8 mouse cellular contexts compared by ENCODE assay signal in the genomic region with DNA sequence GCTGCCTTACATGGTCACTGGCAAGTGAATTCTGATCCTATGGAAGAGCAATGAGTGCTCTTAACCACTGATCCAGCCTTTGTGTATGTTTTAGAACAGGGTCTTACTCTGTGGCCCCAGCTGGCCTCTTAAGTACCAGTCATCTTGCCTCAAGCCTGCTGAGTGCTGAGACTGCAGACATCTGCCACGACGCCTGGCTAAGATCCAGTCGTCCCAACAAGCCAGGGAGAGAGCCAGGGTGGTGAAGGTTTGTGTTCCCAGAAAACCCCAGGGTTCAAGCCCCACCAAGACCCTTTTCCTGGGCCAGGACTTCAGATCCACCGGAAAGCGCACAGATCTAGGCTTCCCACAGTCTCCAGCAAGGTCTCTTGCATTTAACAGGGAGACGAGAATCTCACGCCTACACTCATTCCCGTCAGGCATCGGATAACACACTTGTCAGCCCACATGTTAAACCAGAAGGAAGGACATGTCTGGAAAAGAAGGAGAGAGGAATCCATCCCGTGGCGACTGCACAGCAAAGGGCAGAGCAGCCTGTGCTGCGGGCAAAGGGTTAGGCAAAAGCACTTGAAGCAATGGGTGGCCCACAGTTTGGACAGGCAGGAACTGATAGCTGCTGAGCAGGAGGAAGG. TPM values are rescaled to one million over a fixed set of nuclear protein-coding genes. Genes with fewer than 3 reads are reported as not detected.
DNase-seq lines count a peak whose midpoint lies in the region; ATAC-seq lines count a peak whose summit lies in the region.

No protein-coding gene starts in this region.

- intact Hi-C loops in left cerebral cortex, postnatal 4 days (cut with DNase I): no loop called here
- intact Hi-C loops in left cerebral cortex, postnatal 10 days (cut with DNase I): no loop called here

- DNase-seq in frontal cortex, postnatal 14 days (ENCODE audit: low spot score in 2 of 2): no peak
- DNase-seq in left cerebral cortex, postnatal 4 days: peak; percentile 67
- no peak for DNase-seq in left cerebral cortex, postnatal 10 days (ENCODE audit: extremely low spot score in 1 of 2, low spot score in 2 of 2)
- DNase-seq in embryonic facial prominence, embryonic 11.5 days (ENCODE audit: low spot score): peak; percentile 35
- DNase-seq in lung, postnatal 4 days: peak; percentile 43 to 78
- no peak for DNase-seq in T-cell, adult 2 months (ENCODE audit: low spot score)
- no peak for DNase-seq in adrenal gland, adult 8-10 months

- no peak overlapping the region for H3K9ac ChIP-seq in embryonic facial prominence, embryonic 11.5 days (replicated peaks; ENCODE audit: low read length)

- H3K4me2 ChIP-seq in embryonic facial prominence, embryonic 11.5 days (ENCODE audit: low read depth, low read length): no peak overlapping the region

- peak; percentile 51; the same call in 1 of the 2 replicates for ATAC-seq in frontal cortex, adult (ENCODE audit: low TSS enrichment)
- ATAC-seq in embryonic facial prominence, embryonic 11.5 days (replicated peaks; ENCODE audit: insufficient number of reproducible peaks, low FRiP score, low TSS enrichment, low read depth): peak; percentile 6; the same call in 1 of the 2 replicates

- H3K27ac ChIP-seq in embryonic facial prominence, embryonic 11.5 days (replicated peaks; ENCODE audit: low read depth, low read length): peak overlapping the region; percentile 49

- peaks cover 11% of the 10 kb centered on the region for H3K4me1 ChIP-seq in embryonic facial prominence, embryonic 11.5 days (ENCODE audit: control insufficient read depth, insufficient read depth, low read length)

- H3K4me3 ChIP-seq in embryonic facial prominence, embryonic 11.5 days (ENCODE audit: low read depth, low read length): no peak overlapping the region

- WGBS in embryonic facial prominence, embryonic 11.5 days: 24% methylated on average over 12 of the region's 12 CpGs

- H3K9me3 ChIP-seq in embryonic facial prominence, embryonic 11.5 days (replicated peaks; ENCODE audit: control insufficient read depth, low read length): no peaks in the 10 kb centered on the region

- no peaks in the 10 kb centered on the region for H3K27me3 ChIP-seq in embryonic facial prominence, embryonic 11.5 days (ENCODE audit: control insufficient read depth, insufficient read depth, low read length)

- H3K36me3 ChIP-seq in embryonic facial prominence, embryonic 11.5 days (replicated peaks; ENCODE audit: control insufficient read depth, insufficient read depth, low read depth, low read length): no peaks in the 10 kb centered on the region

RNA-seq across cellular contexts. Expression of a gene that starts 20.0 kb away (rescaled TPM):
- total RNA-seq in left cerebral cortex, postnatal 4 days (2021): 10 to 100 TPM; 13.4 to 13.5 TPM
- total RNA-seq in left cerebral cortex, postnatal 10 days (2021): 10 to 100 TPM in 1 of 2 experiments, 1 to 10 TPM in 1; 8.5 to 11.2 TPM
- 9.5 and 10.2 TPM in 2 replicates for polyA plus RNA-seq in embryonic facial prominence, embryonic 11.5 days (2014; fragmentation: Nextera tagmentation; extraction: Ambion mirVana)
- total RNA-seq in adrenal gland, adult 8-10 months (2022): 10 to 100 TPM; 15.4 to 31.1 (median 22.2) TPM

Comparison
In these comparisons a context has a peak if more than half of its experiments do, and no peak if none do; other contexts are left out.
1. DNase-seq: peak in left cerebral cortex, postnatal 4 days (single experiment), embryonic facial prominence, embryonic 11.5 days (single experiment) and lung, postnatal 4 days (2 of 2); none in frontal cortex, postnatal 14 days (0 of 2), left cerebral cortex, postnatal 10 days (0 of 2), T-cell, adult 2 months (single experiment) and adrenal gland, adult 8-10 months (single experiment).